Mouse (Mus musculus) large intestine, adult 2 months (tissue): ENCODE data around the gene Smpd4. TPM values are rescaled to one million over a fixed set of nuclear protein-coding genes. Genes with fewer than 3 reads are reported as not detected.

Experiments
- DNase-seq: peaks from one replicate; pipeline ENCODE4 v3.0.0-alpha.2; 2012; ENCODE audit warnings: low read depth, low spot score
- WGBS: fragments of 180-500 bp; shearing (Covaris S2); methylation state at CpG from one replicate; pipeline ENCODE4 v1.1.7; 2018; 5-methylcytosine and 5-hydroxymethylcytosine counted together
- polyA plus RNA-seq: library from polyadenylated mRNA; depleted of rRNA; stranded (reverse); fragments of >200 nt; gene quantifications from 2 replicates; pipeline ENCODE4 v1.2.3, GENCODE M21; 2012

Gene Smpd4
- polyA plus RNA-seq, 1 experiment: 33.0 TPM

DNA sequence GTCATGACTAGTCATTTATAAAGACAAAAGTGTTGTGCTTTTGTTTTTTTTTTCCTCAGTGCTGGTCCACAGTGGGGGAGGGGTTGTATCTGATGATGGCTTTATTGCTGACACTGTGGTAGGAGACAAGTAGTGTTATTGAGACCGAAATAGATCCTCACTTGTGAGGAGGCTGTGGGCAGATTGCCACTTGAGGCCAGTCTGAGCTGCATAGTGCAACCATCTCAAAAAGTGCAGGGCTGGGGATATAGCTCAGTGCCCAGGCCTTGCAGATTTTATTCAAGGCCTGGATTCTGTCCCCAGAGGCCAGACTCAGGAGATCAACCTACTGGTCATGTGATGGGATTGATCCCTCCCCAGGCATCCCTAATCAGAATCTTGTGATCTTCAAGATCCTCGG is 17.8 kb downstream of the Smpd4 start:
- WGBS: 81% methylated on average over 2 of the region's 2 CpGs
- DNase-seq: no peak

DNA sequence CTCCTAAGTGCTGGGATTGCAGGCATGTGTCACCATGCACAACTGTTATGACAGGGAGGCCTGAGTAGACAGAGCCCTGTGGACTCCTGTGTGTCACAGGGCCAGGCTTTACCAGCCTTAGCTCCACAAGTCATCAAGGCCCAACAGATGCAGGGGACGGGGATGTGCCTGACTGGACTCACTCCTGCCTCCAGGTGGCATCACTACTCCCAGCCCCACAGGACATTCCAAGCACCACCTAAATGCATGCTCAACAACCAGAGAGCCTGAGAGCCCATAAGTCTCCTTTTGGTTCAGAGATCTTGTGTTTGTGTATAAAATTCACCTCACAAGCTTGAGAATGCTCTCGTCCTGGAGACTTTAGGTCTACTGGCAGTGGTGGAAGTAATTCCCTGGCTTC is 18.5 kb downstream of the Smpd4 start:
- WGBS: 80% methylated on average over 2 of the region's 2 CpGs
- DNase-seq: no peak

DNA sequence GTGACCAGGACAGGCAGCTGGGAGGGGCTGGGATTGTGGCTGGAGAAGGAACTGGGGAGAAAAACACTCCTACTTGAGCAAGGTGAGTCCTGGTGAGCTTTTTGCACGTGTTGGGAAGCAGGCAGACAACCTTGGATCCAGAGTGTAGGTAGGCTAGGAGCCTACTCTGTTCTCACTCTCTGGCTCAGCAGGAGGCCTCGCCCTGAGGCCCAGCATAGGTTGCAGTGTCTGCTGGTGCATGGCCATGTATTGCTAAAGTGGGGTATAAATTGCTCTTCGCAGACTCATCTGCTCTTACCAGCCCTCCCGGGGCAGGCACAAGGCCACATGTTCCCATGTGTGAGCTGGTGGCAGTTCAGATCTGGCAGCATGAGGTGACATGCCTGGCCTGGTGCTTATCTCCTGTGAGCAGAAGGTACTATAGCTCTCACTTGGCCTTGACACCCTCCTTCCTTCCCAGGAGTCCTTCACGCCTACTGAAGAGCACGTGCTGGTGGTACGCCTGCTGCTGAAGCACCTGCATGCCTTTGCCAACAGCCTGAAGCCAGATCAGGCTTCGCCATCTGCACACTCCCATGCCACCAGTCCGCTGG is 19.0 kb downstream of the Smpd4 start:
- WGBS: 89% methylated on average over 9 of the region's 9 CpGs
- DNase-seq: no peak

DNA sequence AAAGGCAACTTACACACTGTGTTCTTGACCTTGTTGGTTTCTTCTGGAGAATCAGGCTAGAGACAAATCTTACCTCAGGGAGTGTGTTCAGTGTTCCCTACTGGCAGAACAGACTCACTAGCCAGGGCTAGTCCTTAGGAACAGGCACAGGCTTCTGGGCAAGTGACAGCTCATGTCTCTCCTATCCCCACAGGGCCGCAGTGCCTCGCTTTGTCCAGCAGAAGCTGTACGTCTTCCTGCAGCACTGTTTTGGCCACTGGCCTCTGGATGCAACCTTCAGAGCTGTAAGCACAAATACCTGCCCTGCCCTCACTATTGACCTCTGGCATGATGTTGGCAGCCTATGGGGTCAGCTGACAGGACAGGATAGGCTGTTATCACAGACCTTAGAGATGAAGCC is 19.9 kb downstream of the Smpd4 start:
- 95% methylated on average over 3 of the region's 3 CpGs for WGBS
- DNase-seq: no peak

DNA sequence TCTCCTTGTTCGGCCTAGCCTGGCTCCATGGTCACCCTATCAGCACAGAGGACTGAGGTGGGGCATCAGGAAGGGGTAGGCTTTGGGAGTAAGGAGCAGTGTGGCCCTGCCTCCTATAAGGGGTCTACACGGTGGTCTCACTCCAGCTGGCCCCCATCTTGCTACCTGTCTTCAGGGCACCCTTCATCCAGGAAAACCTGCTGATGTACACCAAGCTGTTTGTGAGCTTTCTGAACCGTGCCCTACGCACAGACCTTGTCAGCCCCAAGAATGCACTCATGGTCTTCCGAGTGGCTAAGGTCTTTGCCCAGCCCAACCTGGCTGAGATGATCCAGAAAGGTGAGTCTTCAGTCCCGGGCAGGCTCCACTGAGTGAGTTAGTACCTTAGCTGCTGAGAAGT is 20.8 kb downstream of the Smpd4 start:
- WGBS: 96% methylated on average over 6 of the region's 6 CpGs
- DNase-seq: no peak

DNA sequence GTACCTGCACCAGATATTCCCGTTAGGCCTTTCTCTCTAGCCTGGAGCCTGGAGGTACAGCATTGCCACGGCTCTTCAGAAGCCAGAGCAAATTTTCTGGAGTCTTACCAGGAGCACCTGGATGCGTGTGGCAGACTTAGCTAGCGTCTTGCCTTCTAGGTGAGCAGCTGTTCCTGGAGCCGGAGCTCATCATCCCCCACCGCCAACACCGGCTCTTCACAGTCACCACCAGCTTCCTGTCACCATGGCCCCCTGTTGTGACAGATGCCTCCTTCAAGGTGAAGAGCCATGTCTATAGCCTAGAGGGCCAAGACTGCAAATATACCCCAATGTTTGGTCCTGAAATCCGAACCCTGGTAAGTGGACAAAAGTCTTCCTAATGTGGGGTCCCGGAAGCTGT is 21.6 kb downstream of the Smpd4 start:
- WGBS: 91% methylated on average over 9 of the region's 9 CpGs
- no peak for DNase-seq

DNA sequence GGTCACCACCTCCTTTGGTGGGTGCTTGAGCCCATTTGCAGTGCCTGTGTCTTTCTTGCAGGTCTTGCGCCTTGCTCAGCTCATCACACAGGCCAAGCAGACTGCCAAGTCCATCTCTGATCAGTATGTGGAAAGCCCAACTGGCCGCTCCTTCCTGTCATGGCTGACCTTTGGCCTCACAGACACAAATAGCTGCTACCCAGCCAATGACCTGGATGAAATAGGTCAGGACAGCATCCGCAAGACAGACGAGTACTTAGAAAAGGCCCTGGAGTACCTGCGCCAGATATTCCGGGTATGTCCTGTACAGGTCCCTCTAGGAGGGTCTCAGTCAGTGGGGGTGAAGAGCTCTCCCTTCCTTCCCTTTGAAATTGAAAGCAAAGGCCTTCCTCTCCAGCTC is 22.1 kb downstream of the Smpd4 start:
- 82% methylated on average over 6 of the region's 6 CpGs for WGBS
- DNase-seq: no peak

DNA sequence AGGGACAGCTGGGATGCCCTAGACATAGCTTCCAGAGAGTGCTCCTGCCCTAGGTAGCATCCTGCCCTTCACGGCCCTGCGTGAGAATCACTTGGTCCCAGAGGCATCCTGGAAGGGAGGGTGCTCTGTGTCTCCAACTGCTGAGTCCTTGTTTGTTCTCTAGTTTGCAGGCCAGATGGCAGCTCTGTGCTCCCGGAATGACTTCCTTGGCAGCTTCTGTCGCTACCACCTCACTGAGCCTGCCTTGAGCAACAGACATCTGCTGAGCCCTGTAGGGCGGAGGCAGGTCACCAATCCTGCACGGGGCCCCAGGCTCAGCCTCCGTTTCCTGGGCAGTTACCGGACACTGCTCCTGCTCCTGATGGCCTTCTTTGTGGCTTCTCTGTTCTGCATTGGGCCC is 23.2 kb downstream of the Smpd4 start:
- no peak for DNase-seq
- 82% methylated on average over 8 of the region's 8 CpGs for WGBS

DNA sequence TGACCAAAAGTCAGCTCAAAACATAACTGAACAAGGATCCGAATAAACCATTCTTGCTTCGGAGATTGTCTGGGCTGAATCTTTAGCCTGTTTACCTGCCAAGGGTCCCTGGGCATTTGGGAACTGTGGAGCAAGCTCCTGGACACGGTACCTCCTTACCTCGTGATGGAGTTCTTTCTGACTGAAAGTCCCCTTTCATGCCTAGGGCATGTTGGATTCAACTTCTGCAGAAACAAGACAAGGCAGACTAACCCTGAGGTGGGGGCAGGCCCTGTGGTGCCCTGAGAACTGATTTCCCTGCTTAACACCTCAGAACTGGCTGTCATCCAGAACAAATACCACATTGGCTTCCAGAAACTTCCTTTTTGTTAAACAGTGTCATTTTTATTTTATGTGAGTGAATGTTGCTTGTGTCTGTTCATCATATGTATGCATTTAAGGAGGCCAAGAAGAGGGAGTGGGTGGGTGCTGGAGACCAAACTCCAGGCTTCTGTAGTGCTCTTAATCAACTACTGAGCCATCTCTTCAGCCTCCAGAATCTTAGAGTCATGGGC is 24.4 kb downstream of the Smpd4 start:
- no peak for DNase-seq
- WGBS: 86% methylated on average over 4 of the region's 4 CpGs

DNA sequence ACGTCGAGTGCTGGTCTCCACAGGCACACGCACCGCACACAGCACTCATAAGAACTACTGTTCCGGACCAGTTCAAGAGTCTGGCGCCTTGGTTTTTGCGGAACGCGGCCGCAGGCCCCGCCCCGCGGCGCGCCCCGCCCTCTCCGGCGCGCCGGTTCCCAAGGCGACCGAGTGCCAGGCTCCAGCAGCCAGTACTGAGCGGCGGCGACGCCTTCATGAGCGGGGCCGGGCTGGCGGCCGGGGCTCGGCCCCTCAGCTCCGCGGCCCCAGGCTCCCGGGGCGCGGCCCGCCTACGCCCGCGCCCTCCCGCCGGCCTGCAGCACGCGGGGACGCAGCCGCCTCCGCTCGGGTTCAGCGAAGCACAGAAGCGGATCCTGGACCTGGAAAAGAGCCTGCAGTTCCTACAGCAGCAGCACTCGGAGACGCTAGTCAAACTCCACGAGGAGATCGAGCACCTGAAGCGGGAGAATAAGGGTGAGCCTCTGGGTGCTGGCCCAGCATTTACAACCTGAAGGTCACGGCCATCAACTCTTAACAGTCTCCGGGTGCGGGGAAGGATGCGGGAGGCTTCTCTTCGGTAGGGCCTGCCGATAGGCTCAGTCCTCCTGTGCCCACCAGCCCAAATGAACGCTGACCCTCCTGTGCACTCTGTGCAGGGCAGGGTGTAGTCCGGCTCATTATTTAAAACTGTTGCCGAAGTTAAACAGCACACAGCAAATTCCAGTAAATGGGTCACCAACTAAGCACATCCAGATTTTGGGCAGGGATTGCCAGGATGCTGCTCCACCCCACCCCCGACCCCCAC is 27.4 kb downstream of the Smpd4 start, which contains the start of gene Ccdc74a:
Gene Ccdc74a (plus strand): TSS at position 161 of the 805 bp plus-strand sequence.
- DNase-seq: peak; percentile 56
- 2% methylated on average over 65 of the region's 65 CpGs for WGBS

DNA sequence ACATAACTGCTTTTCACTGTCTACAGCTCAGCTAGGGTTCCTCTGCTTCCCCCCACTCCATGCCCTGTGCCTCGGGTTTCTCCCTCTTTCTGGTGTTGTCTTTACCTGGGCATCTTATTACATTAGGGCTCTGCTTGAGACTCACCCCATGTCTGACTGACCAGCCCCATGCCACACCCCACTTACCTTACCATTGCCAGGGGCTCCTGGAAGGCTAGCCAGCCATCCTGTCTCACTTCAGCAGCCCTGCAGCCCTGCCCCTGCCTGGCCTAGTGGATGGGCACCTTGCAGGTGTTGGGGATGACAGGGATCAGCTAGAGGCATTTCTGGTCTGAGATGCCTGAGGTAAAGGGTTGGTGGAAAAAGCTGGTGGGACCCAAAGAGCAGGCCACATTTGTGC is 28.0 kb downstream of the Smpd4 start:
- no peak for DNase-seq
- 48% methylated on average over 1 of the region's 1 CpGs for WGBS

DNA sequence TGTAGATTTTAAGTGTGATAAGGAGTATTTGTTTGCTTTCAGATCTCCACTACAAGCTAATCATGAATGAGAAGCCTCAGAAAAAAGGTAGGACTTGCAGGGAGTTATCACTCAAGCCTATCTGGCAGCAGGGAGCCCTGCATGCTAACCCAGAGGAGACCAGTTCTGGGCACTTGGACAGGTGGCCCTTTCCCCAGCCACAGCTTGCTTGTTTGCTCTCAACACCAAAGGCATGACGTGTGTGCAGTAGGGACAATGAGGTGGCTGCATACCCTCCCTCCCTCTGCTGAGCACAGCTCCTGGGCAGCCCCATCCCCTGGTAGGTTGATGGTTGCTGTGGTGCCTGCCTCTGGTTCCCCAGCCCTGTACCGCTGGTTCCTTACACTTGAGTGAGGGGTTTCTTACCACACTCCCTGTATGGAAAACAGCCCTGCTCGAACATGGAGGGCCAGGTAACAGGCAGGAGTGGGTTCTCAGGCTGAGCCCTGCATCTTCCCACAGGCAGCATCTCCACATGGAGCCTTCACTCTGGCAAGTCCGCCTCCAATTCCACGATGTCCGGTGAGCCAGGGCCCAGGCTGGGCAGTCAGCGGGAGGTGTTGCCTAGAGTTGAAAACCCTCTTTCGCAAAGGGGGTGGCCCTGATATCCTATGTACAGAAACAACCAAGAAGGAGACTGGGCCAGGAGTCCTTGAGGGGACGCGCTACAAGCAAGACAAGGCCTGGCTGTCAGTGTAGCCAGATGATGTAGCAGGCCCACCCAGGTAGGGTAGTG is 28.6 kb downstream of the Smpd4 start:
- WGBS: 91% methylated on average over 10 of the region's 10 CpGs
- DNase-seq: no peak

DNA sequence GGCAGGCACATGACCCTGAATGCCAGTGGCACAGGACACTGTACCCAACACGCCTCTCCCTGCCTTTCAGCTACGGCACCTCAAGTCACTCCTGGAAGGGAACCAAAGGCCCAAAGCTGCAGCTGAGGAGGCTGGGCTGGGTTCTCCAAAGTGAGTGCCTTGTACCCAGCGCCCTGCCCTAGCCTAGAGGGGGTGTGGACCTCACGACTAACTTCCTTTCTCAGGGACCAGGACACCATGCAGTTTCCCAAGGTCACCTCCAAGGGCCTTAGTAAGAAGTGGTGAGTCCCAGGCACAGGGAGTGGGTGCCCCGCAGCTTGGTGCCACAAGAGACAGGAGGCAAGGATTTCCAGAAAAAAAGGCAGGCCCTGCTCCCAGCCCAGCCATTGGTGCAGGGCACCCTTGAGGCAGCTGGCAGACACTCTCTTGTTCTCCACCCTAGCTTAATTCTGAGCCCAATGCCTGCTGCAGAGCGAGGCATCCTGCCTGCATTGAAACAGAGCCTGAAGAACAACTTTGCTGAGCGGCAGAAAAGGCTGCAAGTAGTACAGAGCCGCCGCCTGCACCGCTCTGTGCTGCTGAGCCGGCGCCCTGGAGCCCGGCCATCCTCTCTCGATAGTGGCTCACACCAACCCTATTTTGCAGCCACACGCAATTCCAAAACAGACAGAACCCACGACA is 30.9 kb downstream of the Smpd4 start:
- DNase-seq: no peak
- WGBS: 81% methylated on average over 16 of the region's 16 CpGs

DNA sequence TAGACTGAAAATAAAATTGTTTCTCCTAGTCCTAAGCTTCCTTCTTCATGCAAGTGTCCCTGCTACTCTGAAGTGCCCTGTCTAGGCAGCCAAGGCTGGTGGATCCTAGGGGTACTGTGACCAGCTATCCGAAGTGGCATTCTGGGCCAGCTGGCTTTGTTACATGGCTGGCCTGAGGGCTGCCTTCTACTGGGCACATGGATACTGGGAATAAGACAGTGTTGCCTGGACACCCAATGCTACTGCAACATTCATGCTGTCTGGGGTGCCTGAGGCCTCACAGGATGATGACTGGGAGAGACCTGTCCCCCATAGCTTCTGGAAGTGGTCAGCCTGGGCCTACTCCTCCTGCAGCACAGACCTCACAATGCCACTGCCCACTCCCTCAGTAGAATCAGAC is 31.6 kb downstream of the Smpd4 start:
- WGBS: 88% methylated on average over 1 of the region's 1 CpGs
- DNase-seq: no peak

DNA sequence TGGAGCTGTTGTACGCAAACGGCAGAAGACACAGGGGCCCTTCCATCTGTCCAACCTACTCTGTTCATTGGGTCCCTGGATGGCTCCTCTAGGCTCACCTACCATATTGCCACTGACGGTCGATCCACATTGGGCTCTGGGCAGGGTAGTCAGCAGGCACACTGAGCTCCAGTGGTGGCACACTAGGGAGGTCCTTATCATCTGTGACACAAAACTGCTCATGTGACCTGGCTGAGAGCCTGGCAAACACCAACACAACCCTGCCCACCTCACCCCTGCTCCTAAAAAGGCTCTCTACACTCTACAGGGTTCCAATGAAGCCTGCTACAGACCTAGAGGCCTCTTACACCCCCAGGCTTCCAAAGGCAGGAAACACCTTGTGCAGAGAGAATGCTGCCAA is 33.5 kb downstream of the Smpd4 start:
- no peak for DNase-seq
- WGBS: 96% methylated on average over 4 of the region's 4 CpGs

DNA sequence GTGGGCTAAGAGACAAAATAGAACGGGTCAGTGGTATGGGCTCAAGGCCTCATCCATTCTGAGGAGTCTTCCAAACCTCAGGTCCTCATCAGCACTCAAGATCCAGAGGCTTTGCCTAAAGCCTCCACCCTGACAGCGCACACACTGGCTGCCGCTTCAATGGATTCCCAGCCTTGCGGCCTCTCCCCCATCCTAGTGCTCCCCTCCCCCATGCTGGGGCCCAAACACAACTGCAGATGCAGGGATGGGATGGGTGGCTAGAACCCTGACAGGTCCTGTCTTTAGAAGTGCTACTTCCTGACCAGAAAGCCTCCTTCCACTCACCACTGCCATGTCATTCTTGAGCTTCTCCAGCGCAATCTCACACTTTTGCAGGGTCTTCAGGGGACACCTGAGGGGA is 34.4 kb downstream of the Smpd4 start:
- DNase-seq: no peak
- 94% methylated on average over 5 of the region's 5 CpGs for WGBS

DNA sequence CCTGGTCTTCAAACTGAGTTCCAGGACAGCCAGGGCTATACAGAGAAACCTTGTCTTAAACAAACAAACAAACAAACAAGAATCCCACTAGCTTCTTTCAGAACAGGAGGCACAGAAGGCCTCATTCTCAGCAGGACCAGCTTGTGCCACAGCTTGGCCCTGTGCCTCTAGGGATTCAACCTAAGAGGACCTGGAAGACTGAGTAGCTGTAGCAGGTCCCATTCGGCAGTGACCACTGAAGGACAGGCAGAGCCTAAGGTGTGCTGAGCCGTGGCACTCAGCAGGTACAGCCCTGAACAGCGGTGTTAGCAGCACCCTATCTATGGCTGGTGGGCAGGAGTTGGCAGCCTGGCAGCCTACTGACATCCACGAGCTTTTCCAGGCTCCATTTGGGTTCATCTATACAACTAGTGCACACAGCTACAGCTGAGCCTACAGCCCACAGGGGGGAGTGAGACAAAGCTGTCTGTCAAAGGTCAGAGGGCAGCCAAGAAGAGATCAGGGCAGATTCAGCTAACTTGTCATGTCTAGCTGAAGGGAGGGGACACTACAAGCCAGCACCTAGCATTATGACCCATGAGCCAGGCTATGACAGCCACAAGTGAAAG is 35.1 kb downstream of the Smpd4 start:
- 90% methylated on average over 4 of the region's 4 CpGs for WGBS
- DNase-seq: no peak

DNA sequence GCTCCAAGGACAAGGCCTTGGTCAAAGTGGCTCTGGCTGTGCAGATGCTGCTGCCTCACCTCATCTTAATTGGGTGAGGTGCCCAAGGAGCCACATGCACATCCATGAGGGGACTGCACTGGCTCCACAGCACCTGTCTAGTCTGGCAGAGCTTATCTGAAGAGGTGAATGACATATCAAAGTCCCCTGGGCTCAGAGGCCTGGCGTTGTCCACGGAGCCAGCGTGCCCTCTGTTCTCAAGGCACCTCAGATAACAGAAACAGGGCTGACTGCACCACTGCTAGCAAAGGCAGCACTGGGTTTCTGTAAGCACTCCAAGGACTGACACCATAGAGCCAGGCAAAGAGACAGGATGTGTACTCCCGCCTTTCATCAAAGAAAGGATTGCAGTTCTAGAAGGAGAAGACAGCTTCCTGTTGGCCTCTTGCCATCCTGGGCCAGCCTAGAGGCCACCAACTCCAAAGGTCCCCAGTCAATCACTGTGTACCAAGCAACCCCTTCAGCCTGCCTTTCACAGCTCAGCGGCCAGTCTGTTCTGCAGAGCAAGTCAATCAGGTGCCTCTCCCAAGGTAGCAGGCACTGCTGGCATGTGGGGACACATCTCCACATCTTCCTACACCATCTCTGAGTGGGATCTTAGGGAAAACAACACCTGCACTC is 37.2 kb downstream of the Smpd4 start:
- WGBS: 32% methylated on average over 5 of the region's 5 CpGs

DNA sequence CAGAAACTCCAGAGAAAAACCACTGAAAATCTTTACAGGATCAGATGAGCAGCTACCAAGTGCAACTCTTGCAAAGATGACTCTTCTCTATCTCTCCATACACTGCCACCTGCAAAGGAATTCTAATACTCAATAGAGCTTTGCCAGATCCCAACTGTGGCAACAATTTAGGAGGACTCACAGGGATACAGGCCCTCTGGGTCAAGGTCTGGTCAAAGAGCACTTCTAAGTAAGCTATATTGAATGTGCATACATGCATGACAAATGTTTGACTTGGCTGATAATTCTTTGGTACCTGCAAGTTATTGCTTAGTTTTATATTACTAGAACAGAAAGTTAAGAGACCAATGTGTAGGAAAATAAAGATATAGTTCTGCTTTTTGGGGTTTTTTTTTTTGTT is 46.4 kb downstream of the Smpd4 start:
- DNase-seq: no peak

More for the DNA sequence above, 37.2 kb downstream of the Smpd4 start:
- DNase-seq: no peak
